Mouse (Mus musculus): ENCODE measurements around the gene Pheta1.

DNA sequence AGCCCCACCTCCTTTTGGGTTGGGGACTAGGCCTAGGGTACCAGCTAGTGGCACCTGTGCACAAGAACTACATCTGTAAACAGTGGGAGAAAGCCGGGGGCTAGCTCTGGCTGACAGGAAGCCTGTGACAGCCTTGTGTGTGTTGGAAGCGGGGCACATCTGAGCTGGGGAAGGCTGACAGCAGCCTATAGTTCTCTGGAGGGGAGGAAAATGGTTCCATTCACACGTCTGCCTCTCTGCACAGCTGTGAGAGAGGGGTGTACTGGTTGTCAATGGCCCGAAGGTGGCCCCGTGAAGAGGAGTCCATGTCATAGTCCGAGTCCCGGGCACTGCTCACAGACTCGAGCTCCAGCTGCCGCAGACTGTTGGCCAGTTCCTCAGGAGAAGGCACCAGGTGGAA, 31.2 kb upstream of the Pheta1 start:
- TF ChIP-seq POLR2A (IDR thresholded peaks at IDR 0.05; ENCODE audit: borderline replicate concordance, control insufficient read depth, low read depth, low read length) (no peak), CTCF (IDR thresholded peaks at IDR 0.05; ENCODE audit: control insufficient read depth, insufficient read depth, low read length) (no peak)

All from bone marrow, adult 2 months (tissue).